Mouse (Mus musculus): Measurements from ENCODE around the gene Hacd3. TPM values are rescaled to one million over a fixed set of nuclear protein-coding genes. Genes with fewer than 3 reads are reported as not detected.
A peak's percentile ranks its signal among the peaks of the same experiment; 100 is the strongest.

The Hacd3 gene
- polyA plus RNA-seq, 1 experiment from 2014 or later: 68.4 TPM

DNA sequence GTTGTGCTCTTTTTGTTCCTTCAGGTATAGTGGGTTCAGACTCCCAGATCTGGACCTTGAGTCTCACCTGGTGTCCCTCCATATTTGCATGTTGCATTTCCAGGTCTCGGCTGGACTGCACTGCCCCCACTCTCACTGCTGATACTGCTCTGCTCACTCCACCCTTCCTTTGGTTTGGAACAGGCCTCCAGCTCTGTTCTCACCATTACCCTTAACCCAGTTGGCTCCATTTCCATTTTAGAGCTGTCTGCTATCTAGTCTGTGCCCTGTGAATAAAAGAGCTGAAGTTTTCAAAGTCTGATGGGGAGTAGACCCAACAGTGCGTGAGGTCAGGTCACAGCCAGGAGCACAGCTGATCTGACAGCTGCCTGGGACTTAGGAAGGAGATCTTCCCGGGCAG lies 40.9 kb downstream of the Hacd3 start:
- H3K36me3 ChIP-seq (ENCODE audit: control insufficient read depth, insufficient read depth): peaks cover 50% of the 10 kb centered on the region
- no peak overlapping the region for H3K4me3 ChIP-seq (ENCODE audit: low read depth, low read length)
- no peak for ATAC-seq (ENCODE audit: low read depth)
- H3K4me2 ChIP-seq (ENCODE audit: low read depth, low read length): no peak overlapping the region
- no peaks in the 10 kb centered on the region for H3K27me3 ChIP-seq (ENCODE audit: control insufficient read depth, insufficient read depth, low read depth, low read length)
- peaks cover 9% of the 10 kb centered on the region for H3K4me1 ChIP-seq (ENCODE audit: control insufficient read depth, low read depth, low read length)
- H3K27ac ChIP-seq (ENCODE audit: low read length): no peak overlapping the region
- no peak overlapping the region for H3K9ac ChIP-seq (ENCODE audit: low read depth, low read length)
- 75% methylated on average over 3 of the region's 3 CpGs for WGBS (ENCODE audit: insufficient replicate concordance)
- H3K9me3 ChIP-seq (replicated peaks; ENCODE audit: control insufficient read depth, low read length): no peaks in the 10 kb centered on the region

DNA sequence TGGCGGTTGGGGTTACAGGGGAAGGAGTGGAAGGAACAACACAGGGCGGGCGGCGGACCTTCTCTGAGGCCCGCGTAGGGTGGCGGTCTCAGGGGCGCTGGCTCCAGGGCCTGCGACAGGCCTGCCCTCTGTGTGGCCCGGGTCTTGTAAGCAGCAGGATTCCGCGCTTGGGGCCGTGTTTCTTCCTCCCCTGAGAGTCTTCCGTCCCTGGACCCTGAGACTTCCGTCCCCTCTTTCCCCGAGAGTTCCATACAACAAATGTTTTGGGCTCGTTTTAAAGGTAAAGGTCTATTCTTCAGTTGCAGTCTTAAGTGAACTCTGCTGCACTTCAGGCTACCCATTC lies 60.5 kb downstream of the Hacd3 start:
- Histone ChIP-seq H3K27me3 (ENCODE audit: control insufficient read depth, insufficient read depth, low read depth, low read length) (no peaks in the 10 kb centered on the region), H3K27ac (ENCODE audit: low read length) (peak overlapping the region; percentile 87), H3K9ac (ENCODE audit: low read depth, low read length) (peak overlapping the region; percentile 93), H3K36me3 (ENCODE audit: control insufficient read depth, insufficient read depth) (peaks cover 14% of the 10 kb centered on the region), H3K9me3 (replicated peaks; ENCODE audit: control insufficient read depth, low read length) (no peaks in the 10 kb centered on the region), H3K4me3 (ENCODE audit: low read depth, low read length) (peak overlapping the region; percentile 81), H3K4me2 (ENCODE audit: low read depth, low read length) (peak overlapping the region; percentile 71), H3K4me1 (ENCODE audit: control insufficient read depth, low read depth, low read length) (peaks cover 19% of the 10 kb centered on the region)
- peak; percentile 74 for ATAC-seq (ENCODE audit: low read depth)
- whole genome bisulfite sequencing (ENCODE audit: insufficient replicate concordance): 0% methylated on average over 17 of the region's 17 CpGs

DNA sequence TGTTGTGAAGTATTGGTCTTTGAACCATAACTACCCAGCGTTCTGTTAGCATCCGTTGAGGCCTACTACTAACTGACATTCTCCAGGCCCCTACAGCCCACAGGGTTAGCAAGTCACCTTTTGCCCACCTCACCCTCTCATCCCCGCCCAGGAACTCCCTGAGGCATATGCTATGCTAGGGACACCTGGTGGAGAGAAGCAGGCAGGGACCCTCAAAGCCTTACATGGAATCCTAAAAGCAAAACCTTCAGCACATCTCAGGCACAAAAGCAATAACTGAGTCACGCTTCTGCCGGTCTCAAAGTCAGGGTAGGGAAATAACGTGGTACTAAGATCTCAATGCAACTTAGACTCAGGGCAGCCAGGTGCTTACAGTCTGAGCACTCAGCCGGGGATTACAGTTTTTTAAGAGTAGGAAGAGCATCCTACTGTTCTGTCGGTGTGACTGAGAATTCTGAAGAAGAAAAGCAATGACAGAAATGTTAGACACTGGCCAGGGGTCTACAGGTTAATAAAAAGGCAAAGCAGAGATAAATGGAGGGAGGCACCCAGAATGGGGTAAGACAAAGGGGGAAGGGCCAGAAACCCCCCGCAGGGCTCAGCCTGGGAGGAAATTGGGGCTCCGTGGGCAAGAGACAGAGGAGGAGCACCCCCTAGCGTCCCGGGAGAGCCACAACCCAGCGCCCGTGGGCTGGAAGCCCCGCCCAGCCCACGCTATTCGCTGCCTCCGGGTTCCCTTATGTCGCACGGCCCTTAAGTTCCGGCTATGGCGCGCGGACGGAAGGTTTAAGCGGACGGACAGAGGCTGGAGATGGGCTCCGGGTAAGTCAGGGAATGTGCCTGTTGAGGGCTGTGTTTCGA lies 61.1 kb downstream of the Hacd3 start, which contains the start of gene Ints14:
TSS of gene Ints14 (plus strand) at position 789 of the 861 bp plus-strand sequence.
- no peaks in the 10 kb centered on the region for H3K9me3 ChIP-seq (replicated peaks; ENCODE audit: control insufficient read depth, low read length)
- peaks cover 19% of the 10 kb centered on the region for H3K4me1 ChIP-seq (ENCODE audit: control insufficient read depth, low read depth, low read length)
- peak; percentile 97 for ATAC-seq (ENCODE audit: low read depth)
- peak within 1 kb of the TSS; percentile 87 for H3K27ac ChIP-seq (ENCODE audit: low read length)
- peak within 1 kb of the TSS; percentile 81 for H3K4me3 ChIP-seq (ENCODE audit: low read depth, low read length)
- WGBS (ENCODE audit: insufficient replicate concordance): 9% methylated on average over 29 of the region's 29 CpGs
- no peaks in the 10 kb centered on the region for H3K27me3 ChIP-seq (ENCODE audit: control insufficient read depth, insufficient read depth, low read depth, low read length)
- H3K36me3 ChIP-seq (ENCODE audit: control insufficient read depth, insufficient read depth): peaks cover 9% of the 10 kb centered on the region
- H3K9ac ChIP-seq (ENCODE audit: low read depth, low read length): peak within 1 kb of the TSS; percentile 93
- peak within 1 kb of the TSS; percentile 71 for H3K4me2 ChIP-seq (ENCODE audit: low read depth, low read length)

DNA sequence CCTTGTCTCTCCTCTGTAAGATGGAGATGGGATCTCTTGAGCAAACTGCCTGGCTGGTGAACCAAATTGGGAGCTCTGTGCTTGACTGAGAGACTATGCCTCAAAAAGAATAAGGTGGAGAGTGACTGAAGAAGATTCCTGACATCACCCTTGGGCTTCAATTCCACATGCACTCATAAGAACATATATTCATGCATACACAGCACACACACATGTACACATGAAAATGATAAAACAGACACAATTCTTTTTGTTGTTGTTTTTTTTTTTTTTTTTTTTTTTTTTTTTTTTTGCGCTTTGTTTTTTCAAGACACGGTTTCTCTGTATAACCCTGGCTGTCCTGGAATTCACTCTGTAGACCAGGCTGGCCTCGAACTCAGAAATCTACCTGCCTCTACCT lies 64.2 kb downstream of the Hacd3 start:
- H3K27ac ChIP-seq (ENCODE audit: low read length): no peak overlapping the region

DNA sequence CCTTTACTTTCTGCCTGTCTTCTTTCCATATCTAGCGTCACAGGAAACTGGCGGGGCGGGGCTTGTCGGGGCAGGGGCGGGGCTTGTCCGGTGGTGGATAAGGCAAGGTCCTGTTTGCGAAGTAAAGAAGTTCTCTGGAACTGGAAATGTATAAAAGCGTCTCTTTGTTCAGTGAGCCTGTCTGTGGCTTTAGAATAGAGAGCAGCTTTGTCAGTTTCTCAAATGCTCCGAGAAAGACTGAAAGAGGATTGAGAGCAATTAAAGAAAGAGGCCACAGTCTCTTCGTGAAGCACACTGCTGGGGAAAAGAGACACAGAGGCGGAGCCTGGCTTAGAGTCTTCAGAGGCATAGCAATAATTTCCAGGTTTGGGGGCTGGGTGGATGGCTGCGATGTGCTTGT lies 65.2 kb downstream of the Hacd3 start:
- Histone ChIP-seq H3K9ac (ENCODE audit: low read depth, low read length) (peak overlapping the region; percentile 47), H3K36me3 (ENCODE audit: control insufficient read depth, insufficient read depth) (no peaks in the 10 kb centered on the region), H3K4me1 (ENCODE audit: control insufficient read depth, low read depth, low read length) (peaks cover 26% of the 10 kb centered on the region), H3K27ac (ENCODE audit: low read length) (peak overlapping the region; percentile 30; the same call in 1 of the 2 replicates), H3K27me3 (ENCODE audit: control insufficient read depth, insufficient read depth, low read depth, low read length) (peaks cover 2% of the 10 kb centered on the region), H3K9me3 (replicated peaks; ENCODE audit: control insufficient read depth, low read length) (no peaks in the 10 kb centered on the region), H3K4me2 (ENCODE audit: low read depth, low read length) (peak overlapping the region; percentile 70), H3K4me3 (ENCODE audit: low read depth, low read length) (peak overlapping the region; percentile 42)
- WGBS (ENCODE audit: insufficient replicate concordance): 12% methylated on average over 12 of the region's 12 CpGs
- ATAC-seq (ENCODE audit: low read depth): no peak

More for the DNA sequence above, 64.2 kb downstream of the Hacd3 start:
- H3K4me1 ChIP-seq (ENCODE audit: control insufficient read depth, low read depth, low read length): peaks cover 31% of the 10 kb centered on the region
- H3K4me3 ChIP-seq (ENCODE audit: low read depth, low read length): no peak overlapping the region
- H3K9me3 ChIP-seq (replicated peaks; ENCODE audit: control insufficient read depth, low read length): no peaks in the 10 kb centered on the region
- no peak overlapping the region for H3K9ac ChIP-seq (ENCODE audit: low read depth, low read length)
- no peaks in the 10 kb centered on the region for H3K27me3 ChIP-seq (ENCODE audit: control insufficient read depth, insufficient read depth, low read depth, low read length)
- H3K36me3 ChIP-seq (ENCODE audit: control insufficient read depth, insufficient read depth): no peaks in the 10 kb centered on the region
- ATAC-seq (ENCODE audit: low read depth): no peak
- 76% methylated on average over 3 of the region's 3 CpGs for WGBS (ENCODE audit: insufficient replicate concordance)
- no peak overlapping the region for H3K4me2 ChIP-seq (ENCODE audit: low read depth, low read length)

DNA sequence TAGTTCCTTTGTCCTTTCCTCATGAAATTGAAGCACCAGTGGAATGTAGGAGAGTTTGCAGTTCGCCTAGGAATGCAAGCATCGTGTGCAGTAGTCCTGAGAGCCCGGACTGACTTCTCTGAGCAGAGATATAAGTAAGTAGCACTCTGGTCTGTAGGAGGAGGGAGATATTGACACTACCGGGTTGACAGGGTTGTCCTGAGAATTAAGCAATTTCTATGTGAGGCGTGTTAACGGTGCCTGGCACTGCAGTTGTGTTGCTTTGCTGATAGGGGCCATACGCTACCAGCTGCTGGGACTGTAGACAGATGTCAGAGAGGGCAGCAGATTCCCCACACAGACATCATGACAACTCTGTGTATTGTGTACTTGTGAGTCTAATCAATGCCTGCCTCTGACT lies 68.3 kb downstream of the Hacd3 start:
- Histone ChIP-seq H3K27me3 (ENCODE audit: control insufficient read depth, insufficient read depth, low read depth, low read length) (peaks cover 6% of the 10 kb centered on the region), H3K36me3 (ENCODE audit: control insufficient read depth, insufficient read depth) (no peaks in the 10 kb centered on the region), H3K27ac (ENCODE audit: low read length) (no peak overlapping the region), H3K9ac (ENCODE audit: low read depth, low read length) (no peak overlapping the region), H3K4me1 (ENCODE audit: control insufficient read depth, low read depth, low read length) (peaks cover 19% of the 10 kb centered on the region), H3K4me2 (ENCODE audit: low read depth, low read length) (no peak overlapping the region), H3K4me3 (ENCODE audit: low read depth, low read length) (no peak overlapping the region), H3K9me3 (replicated peaks; ENCODE audit: control insufficient read depth, low read length) (no peaks in the 10 kb centered on the region)
- 12% methylated on average over 7 of the region's 7 CpGs for WGBS (ENCODE audit: insufficient replicate concordance)
- ATAC-seq (ENCODE audit: low read depth): peak; percentile 78

DNA sequence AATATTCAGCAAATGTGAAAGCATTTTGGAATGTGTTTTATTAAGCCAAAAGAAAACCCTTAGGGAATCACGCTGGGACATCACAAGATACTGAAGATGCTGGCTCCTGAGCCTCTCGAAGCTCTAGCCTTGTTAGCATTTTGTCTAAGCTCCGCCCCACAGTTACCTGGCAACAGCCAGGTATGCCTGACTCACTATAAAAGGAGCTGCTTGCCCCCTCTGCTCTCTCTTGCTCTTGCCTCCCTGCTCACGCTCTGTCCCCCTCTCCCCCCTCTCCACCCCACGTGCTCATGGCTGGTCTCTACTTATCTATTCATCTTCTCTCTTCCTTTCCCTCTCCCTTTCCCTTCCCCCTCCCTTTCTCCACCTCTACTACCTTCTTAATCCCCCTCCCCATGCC lies 69.4 kb downstream of the Hacd3 start:
- WGBS (ENCODE audit: insufficient replicate concordance): 35% methylated on average over 5 of the region's 5 CpGs

DNA sequence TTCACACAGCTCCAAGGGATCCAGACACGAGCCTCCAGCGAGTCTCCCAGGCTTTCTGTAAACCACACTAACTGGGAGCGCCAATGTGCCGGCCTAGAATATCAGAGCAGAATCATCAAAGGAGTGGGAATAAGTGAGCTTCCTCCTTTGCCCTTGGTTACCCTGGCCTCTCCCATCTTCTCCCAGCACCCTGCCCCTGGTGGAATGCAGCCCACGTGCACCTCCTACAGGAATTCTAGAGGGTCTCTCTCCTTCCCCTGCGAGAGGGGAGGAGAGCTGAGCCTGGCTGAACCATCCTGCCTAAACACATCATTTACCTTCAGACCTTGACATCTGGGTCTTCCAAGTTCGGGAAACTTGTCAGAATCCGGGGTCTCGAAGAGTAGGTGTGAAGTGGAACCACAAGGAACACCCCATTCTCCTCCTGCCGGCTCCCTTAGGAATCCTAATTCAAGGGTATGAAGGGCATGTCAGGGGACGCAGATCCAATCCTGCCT lies 70.3 kb downstream of the Hacd3 start, which contains the start of gene Slc24a1:
TSS of gene Slc24a1 (minus strand) at position 447 of the 497 bp plus-strand sequence.
- Histone ChIP-seq H3K27ac (ENCODE audit: low read length) (no peak within 1 kb of the TSS), H3K4me1 (ENCODE audit: control insufficient read depth, low read depth, low read length) (peaks cover 14% of the 10 kb centered on the region), H3K36me3 (ENCODE audit: control insufficient read depth, insufficient read depth) (no peaks in the 10 kb centered on the region), H3K4me3 (ENCODE audit: low read depth, low read length) (no peak within 1 kb of the TSS), H3K9ac (ENCODE audit: low read depth, low read length) (no peak within 1 kb of the TSS), H3K9me3 (replicated peaks; ENCODE audit: control insufficient read depth, low read length) (no peaks in the 10 kb centered on the region), H3K27me3 (ENCODE audit: control insufficient read depth, insufficient read depth, low read depth, low read length) (peaks cover 11% of the 10 kb centered on the region), H3K4me2 (ENCODE audit: low read depth, low read length) (no peak within 1 kb of the TSS)
- 47% methylated on average over 11 of the region's 11 CpGs for WGBS (ENCODE audit: insufficient replicate concordance)
- no peak for ATAC-seq (ENCODE audit: low read depth)

More for the DNA sequence above, 69.4 kb downstream of the Hacd3 start:
- Histone ChIP-seq H3K4me1 (ENCODE audit: control insufficient read depth, low read depth, low read length) (peaks cover 19% of the 10 kb centered on the region), H3K27me3 (ENCODE audit: control insufficient read depth, insufficient read depth, low read depth, low read length) (peaks cover 11% of the 10 kb centered on the region), H3K9me3 (replicated peaks; ENCODE audit: control insufficient read depth, low read length) (no peaks in the 10 kb centered on the region), H3K4me3 (ENCODE audit: low read depth, low read length) (no peak overlapping the region), H3K36me3 (ENCODE audit: control insufficient read depth, insufficient read depth) (no peaks in the 10 kb centered on the region), H3K4me2 (ENCODE audit: low read depth, low read length) (no peak overlapping the region), H3K9ac (ENCODE audit: low read depth, low read length) (no peak overlapping the region), H3K27ac (ENCODE audit: low read length) (no peak overlapping the region)
- no peak for ATAC-seq (ENCODE audit: low read depth)

DNA sequence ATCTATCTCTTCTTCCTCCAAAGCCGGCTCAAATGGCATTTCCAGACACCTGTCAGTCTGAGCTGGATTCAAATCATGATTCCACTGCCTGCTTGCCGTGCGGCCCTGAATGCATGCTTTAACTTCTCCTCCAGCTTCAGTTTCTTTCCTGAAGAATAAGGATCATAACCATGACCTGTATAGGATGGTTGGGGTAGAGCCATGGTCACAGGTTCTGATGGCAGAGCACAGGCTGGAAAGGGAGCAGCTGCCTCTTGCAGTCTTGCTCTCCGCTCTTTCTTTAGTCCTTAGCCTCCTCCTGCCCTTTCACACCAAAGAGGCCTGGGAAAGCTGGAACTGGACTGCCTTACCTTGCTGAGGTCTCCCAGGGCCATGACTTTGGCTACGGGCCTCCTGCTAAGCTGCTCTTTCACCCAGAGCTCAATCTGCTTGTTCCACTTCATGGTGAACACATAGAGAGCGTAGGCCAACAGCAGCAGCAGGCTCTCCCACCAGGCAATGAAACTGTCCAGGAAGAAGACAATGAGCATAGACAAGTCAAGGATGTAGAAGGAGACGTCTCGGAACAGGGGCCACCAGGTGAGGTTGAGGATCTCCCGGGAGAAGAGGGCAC lies 73.9 kb downstream of the Hacd3 start:
- Histone ChIP-seq H3K4me2 (ENCODE audit: low read depth, low read length) (no peak overlapping the region), H3K36me3 (ENCODE audit: control insufficient read depth, insufficient read depth) (no peaks in the 10 kb centered on the region), H3K27ac (ENCODE audit: low read length) (no peak overlapping the region), H3K4me3 (ENCODE audit: low read depth, low read length) (no peak overlapping the region), H3K9ac (ENCODE audit: low read depth, low read length) (no peak overlapping the region), H3K9me3 (replicated peaks; ENCODE audit: control insufficient read depth, low read length) (no peaks in the 10 kb centered on the region), H3K27me3 (ENCODE audit: control insufficient read depth, insufficient read depth, low read depth, low read length) (peaks cover 15% of the 10 kb centered on the region), H3K4me1 (ENCODE audit: control insufficient read depth, low read depth, low read length) (peaks cover under 1% of the 10 kb centered on the region; the same call in 1 of the 2 replicates)
- WGBS (ENCODE audit: insufficient replicate concordance): 64% methylated on average over 9 of the region's 9 CpGs
- ATAC-seq (ENCODE audit: low read depth): no peak

All from liver, embryonic 16.5 days (tissue).